Mouse (Mus musculus) stomach, embryonic 15.5 days (tissue): ENCODE measurements around the gene Dap. TPM values are rescaled to one million over a fixed set of nuclear protein-coding genes. Genes with fewer than 3 reads are reported as not detected.

Source experiments
- ATAC-seq: fragments of 200-750 bp; cut with Nextera tagmentation; 2 replicates; pipeline ENCODE4 v1.8.0; 2017; ENCODE audit warnings: low read depth, moderate number of reproducible peaks, moderate TSS enrichment; ENCODE audit not compliant: insufficient read depth, low FRiP score
- H3K27ac ChIP-seq: fragments of 300-500 bp; sonication (generic); 2 replicates; pipeline ENCODE4 v1.5.1; 2015; ENCODE audit warnings: mild to moderate bottlenecking, inconsistent platforms
- H3K27me3 ChIP-seq: fragments of 300-500 bp; sonication (generic); replicated peaks from 2 replicates; pipeline ENCODE4 v1.6.1; 2015; ENCODE audit warnings: inconsistent platforms
- H3K36me3 ChIP-seq: fragments of 300-500 bp; sonication (generic); 2 replicates; pipeline ENCODE4 v1.6.1; 2015; ENCODE audit warnings: inconsistent platforms
- H3K4me1 ChIP-seq: fragments of 300-500 bp; sonication (generic); 2 replicates; pipeline ENCODE4 v1.6.1; 2015; ENCODE audit warnings: inconsistent platforms
- H3K4me2 ChIP-seq: fragments of 300-500 bp; sonication (generic); 2 replicates; pipeline ENCODE4 v1.6.1; 2015; ENCODE audit warnings: mild to moderate bottlenecking, inconsistent platforms
- H3K4me3 ChIP-seq: fragments of 300-500 bp; sonication (generic); replicated peaks from 2 replicates; pipeline ENCODE4 v1.5.1; 2015; ENCODE audit warnings: inconsistent platforms
- H3K9ac ChIP-seq: fragments of 300-500 bp; sonication (generic); 2 replicates; pipeline ENCODE4 v1.6.1; 2015; ENCODE audit warnings: inconsistent platforms
- H3K9me3 ChIP-seq: fragments of 300-500 bp; sonication (generic); 2 replicates; pipeline ENCODE4 v1.6.1; 2016; ENCODE audit warnings: inconsistent platforms
- WGBS: fragments of 180-500 bp; shearing (Covaris S2); methylation state at CpG from one replicate; pipeline ENCODE4 v1.1.7; 2015; 5-methylcytosine and 5-hydroxymethylcytosine counted together
- polyA plus RNA-seq: library from polyadenylated mRNA; unstranded; fragments of >200 nt; fragmentation: Nextera tagmentation; extraction: Ambion mirVana; gene quantifications from 2 replicates; pipeline ENCODE4 v1.2.1, GENCODE M21; 2015

Gene Dap
- polyA plus RNA-seq: 112 and 130 TPM in 2 replicates

DNA sequence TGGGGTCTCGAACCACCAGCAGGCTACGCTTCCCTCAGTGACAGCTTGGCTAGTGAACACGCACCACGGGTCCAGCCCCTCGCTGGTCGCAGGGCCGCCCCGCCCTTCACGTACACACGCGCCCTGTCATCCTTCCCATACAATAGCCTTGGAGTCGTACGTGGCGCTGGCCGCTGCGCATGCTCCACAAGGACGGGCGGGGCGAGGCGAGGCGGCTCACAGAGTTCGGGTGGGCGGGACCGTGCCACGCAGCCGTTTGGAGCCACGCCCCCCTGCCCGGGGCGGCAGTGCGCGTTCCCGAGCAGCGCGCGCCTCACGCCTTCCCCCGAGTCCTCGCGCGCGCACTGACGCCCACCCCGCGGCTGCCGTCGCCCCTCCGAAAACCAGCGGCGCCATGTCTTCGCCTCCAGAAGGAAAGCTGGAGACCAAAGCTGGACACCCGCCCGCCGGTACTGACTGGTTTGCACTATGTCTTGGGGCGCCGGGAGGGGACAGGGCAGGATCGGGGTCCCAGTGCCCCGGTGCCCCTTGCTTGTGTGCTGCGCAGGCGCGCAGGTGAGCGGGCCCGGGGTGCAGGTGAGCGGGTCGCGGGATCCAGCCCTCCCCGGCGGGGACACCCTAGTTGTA, at the start of gene Dap:
Gene Dap (plus strand): TSS at position 180 of the 627 bp plus-strand sequence.
- peak; percentile 98 for ATAC-seq
- Histone ChIP-seq H3K36me3 (no peaks in the 10 kb centered on the region), H3K9ac (peak within 1 kb of the TSS; percentile 88), H3K9me3 (no peaks in the 10 kb centered on the region), H3K27me3 (no peaks in the 10 kb centered on the region), H3K4me1 (peaks cover 8% of the 10 kb centered on the region; the same call in 1 of the 2 replicates), H3K27ac (peak within 1 kb of the TSS; percentile 86), H3K4me3 (peak within 1 kb of the TSS; percentile 84), H3K4me2 (peak within 1 kb of the TSS; percentile 77)
- under 1% methylated on average over 66 of the region's 67 CpGs for WGBS

DNA sequence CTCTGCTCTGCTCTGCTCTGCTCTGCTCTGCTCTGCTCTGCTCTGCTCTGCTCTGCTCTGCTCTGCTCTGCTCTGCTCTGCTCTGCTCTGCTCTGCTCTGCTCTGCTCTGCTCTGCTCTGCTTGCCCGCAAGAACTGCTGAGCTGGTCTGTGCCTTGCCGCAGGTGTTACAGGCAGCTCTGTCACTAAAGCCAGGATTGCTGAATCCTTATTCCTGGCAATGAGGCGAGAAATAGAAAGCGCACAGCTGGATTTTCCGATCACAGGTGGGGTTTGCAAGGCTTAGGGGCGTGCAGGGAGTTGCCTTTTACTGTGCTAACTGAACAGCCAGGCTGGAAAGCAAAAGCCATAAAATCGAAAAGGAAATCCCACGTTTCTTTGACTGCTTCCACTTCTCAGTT, 47.5 kb upstream of the Dap start:
- H3K4me2 ChIP-seq: no peak overlapping the region
- WGBS: 38% methylated on average over 8 of the region's 8 CpGs
- H3K27ac ChIP-seq: no peak overlapping the region
- no peaks in the 10 kb centered on the region for H3K36me3 ChIP-seq
- no peaks in the 10 kb centered on the region for H3K9me3 ChIP-seq
- H3K9ac ChIP-seq: no peak overlapping the region
- H3K4me3 ChIP-seq: no peak overlapping the region
- H3K4me1 ChIP-seq: no peaks in the 10 kb centered on the region
- no peak for ATAC-seq
- no peaks in the 10 kb centered on the region for H3K27me3 ChIP-seq

DNA sequence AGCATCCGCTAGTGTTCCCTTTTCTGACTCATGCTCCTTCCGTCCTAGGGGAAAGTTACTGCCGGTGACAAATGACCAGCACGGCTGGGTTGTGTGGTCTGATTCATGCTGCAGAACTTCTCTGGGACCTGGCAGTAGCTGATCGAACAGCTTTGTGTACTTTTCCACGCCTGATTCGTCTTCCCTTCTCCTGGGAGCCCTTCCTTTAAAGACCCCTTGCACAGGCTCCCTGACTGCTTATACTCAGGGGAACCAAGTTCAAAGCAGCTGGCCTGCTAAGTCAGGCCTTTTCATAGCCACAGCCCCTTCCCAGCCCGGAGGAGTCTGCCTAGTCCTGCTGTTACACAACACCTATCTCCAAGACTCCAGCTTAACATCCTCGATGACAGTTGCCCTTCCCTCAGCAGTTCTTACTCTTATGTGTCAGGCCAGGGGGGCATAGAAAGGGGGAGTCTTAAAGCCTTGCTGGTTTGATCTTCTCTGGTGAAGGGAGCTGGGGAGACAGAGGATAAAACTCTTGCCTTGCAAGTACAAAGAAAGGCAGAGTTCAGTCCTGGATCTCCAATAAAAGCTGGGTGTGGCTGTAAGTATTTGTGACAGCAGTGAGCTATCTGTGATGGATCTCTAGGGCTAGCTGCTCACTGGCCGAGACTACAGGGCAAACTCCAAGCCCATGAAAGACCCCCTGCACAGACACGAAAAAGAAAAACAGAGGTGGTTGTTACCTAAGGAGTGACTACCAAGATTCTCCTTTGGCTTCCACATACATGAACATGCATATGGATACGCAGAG, 39.3 kb upstream of the Dap start:
- no peak overlapping the region for H3K27ac ChIP-seq
- ATAC-seq: no peak

DNA sequence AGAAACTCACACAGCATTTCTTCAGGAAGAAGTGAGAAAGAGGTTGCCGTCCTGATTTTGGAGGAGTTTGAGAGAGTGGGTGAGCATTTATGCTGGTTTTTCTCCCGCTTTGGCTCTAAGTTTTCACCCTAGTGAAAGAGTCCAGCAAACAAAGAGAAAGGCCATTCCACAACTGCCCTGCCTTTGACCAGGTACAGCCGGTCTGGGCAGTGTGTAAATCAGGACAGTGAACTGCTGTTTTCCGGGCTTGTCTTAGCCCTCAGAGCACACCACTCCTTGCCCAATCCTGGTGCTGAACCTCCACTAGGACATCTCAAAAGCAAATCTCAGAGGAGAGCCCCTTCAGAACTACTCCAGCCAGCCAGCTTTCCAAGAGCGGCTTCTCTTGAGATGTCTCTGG, 38.6 kb upstream of the Dap start:
- 74% methylated on average over 5 of the region's 5 CpGs for WGBS
- no peaks in the 10 kb centered on the region for H3K9me3 ChIP-seq
- H3K4me2 ChIP-seq: no peak overlapping the region
- no peak overlapping the region for H3K27ac ChIP-seq
- no peak overlapping the region for H3K4me3 ChIP-seq
- H3K36me3 ChIP-seq: no peaks in the 10 kb centered on the region
- H3K27me3 ChIP-seq: no peaks in the 10 kb centered on the region
- H3K9ac ChIP-seq: no peak overlapping the region
- no peak for ATAC-seq
- peaks cover 4% of the 10 kb centered on the region; the same call in 1 of the 2 replicates for H3K4me1 ChIP-seq

More for the DNA sequence above, 39.3 kb upstream of the Dap start:
- Histone ChIP-seq H3K27me3 (no peaks in the 10 kb centered on the region), H3K9ac (no peak overlapping the region), H3K4me1 (peaks cover 4% of the 10 kb centered on the region; the same call in 1 of the 2 replicates), H3K4me2 (no peak overlapping the region), H3K36me3 (no peaks in the 10 kb centered on the region), H3K4me3 (no peak overlapping the region), H3K9me3 (no peaks in the 10 kb centered on the region)
- 43% methylated on average over 12 of the region's 12 CpGs for WGBS

DNA sequence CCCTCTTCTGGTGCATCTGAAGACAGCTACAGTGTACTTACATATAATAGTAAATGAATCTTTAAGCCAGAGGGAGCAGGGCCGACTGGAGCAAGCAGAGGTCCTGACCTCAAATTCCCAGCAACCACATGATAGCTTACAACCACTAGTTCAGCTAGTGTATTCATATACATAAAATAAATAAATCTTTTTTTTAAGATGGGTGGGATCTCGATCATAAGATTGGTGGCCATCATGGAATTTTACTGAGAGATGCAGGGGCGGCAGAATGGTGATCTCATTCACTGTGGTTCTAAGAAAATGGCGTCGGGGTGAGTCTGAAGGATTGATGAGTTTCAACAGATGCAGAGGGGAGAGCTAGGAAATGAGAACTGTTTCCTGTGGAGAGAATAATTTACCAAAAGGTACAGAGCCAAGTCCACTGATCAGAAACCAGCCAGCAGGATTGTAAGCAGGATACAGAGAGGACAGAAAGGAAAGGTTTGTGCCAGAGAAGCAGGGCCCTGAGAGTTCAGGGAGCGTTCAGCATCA, 37.7 kb upstream of the Dap start:
- Histone ChIP-seq H3K27ac (no peak overlapping the region), H3K27me3 (no peaks in the 10 kb centered on the region), H3K4me2 (no peak overlapping the region), H3K4me1 (peaks cover 4% of the 10 kb centered on the region; the same call in 1 of the 2 replicates), H3K9ac (no peak overlapping the region), H3K4me3 (no peak overlapping the region), H3K9me3 (no peaks in the 10 kb centered on the region), H3K36me3 (no peaks in the 10 kb centered on the region)
- ATAC-seq: no peak
- WGBS: 64% methylated on average over 6 of the region's 6 CpGs

DNA sequence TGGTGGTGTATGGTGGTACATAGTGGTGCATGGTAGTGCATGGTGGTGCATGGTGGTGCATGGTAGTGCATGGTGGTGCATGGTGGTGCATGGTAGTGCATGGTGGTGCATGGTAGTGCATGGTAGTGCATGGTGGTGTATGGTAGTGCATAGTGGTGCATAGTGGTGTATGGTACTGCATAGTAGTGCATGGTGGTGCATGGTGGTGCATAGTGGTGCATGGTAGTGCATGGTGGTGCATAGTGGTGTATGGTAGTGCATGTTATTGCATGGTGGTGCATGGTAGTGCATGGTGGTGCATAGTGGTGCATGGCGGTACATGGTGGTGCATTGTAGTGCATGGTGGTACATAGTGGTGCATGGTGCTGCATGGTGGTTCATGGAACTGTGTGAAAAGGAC, 31.6 kb upstream of the Dap start:
- no peaks in the 10 kb centered on the region for H3K36me3 ChIP-seq
- H3K4me1 ChIP-seq: no peaks in the 10 kb centered on the region
- H3K27ac ChIP-seq: no peak overlapping the region
- ATAC-seq: no peak
- 97% methylated on average over 1 of the region's 1 CpGs for WGBS
- no peak overlapping the region for H3K4me3 ChIP-seq
- no peak overlapping the region for H3K4me2 ChIP-seq
- H3K9ac ChIP-seq: no peak overlapping the region
- H3K9me3 ChIP-seq: no peaks in the 10 kb centered on the region
- no peaks in the 10 kb centered on the region for H3K27me3 ChIP-seq

DNA sequence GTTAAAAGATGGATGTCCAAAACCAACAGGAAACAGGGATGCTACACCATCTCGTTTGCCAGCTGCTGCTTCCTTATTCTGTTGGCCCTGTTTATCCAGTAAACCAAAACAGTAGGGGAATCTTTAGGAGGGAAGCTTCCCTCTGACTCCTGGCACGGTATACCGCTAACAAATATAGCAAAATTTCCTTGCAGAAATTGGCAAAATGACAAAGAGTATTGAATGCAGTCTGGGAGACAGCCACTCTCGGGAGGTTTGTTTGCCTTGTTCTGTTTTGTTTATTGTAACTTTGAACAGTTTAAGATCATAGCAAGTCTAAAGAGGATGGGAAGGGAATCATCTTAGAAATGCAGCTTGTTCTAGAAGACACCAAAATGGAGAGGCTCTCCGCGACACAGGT, 28.3 kb upstream of the Dap start:
- no peaks in the 10 kb centered on the region for H3K4me1 ChIP-seq
- H3K36me3 ChIP-seq: no peaks in the 10 kb centered on the region
- no peaks in the 10 kb centered on the region for H3K9me3 ChIP-seq
- H3K9ac ChIP-seq: no peak overlapping the region
- H3K27ac ChIP-seq: no peak overlapping the region
- ATAC-seq: no peak
- no peak overlapping the region for H3K4me3 ChIP-seq
- 58% methylated on average over 6 of the region's 6 CpGs for WGBS
- no peaks in the 10 kb centered on the region for H3K27me3 ChIP-seq
- H3K4me2 ChIP-seq: no peak overlapping the region

DNA sequence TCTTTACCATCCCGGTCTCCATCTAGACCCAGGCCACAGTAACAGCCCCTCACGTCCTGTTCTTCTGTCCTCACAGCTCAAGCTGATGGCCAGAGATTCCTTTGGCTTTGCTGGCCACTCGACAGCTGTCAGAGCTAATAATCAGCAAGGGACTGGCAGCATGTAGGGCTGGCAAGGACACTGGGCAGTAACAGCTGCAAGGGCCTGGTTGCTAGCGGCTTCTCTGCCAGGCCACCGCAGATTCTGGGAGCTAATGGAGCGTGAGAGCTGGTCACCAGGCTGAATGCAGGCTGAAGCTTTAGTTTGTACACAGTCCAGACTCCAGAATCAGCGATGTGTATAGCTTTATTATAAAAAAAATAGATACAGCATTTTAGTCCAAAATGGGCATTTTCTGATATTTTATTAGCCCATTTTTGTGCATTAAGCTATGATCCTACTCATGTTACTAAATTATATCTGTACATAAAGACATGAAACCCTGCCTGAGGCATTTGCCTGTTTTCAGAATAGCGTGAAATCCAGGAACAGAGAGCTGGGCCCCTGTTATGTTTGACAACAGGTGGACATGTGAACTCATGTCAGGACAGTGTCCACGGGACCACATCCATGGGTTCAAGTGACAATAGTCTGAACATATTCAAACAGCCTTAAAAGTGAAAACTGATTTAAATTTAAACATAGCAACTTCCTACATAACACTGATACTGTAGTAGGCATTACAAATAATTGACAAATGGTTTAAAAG, 16.6 kb upstream of the Dap start:
- Histone ChIP-seq H3K4me2 (no peak overlapping the region), H3K4me3 (no peak overlapping the region), H3K27ac (no peak overlapping the region), H3K9me3 (no peaks in the 10 kb centered on the region), H3K9ac (no peak overlapping the region), H3K36me3 (no peaks in the 10 kb centered on the region), H3K4me1 (no peaks in the 10 kb centered on the region), H3K27me3 (no peaks in the 10 kb centered on the region)
- WGBS: 81% methylated on average over 9 of the region's 9 CpGs
- ATAC-seq: no peak

DNA sequence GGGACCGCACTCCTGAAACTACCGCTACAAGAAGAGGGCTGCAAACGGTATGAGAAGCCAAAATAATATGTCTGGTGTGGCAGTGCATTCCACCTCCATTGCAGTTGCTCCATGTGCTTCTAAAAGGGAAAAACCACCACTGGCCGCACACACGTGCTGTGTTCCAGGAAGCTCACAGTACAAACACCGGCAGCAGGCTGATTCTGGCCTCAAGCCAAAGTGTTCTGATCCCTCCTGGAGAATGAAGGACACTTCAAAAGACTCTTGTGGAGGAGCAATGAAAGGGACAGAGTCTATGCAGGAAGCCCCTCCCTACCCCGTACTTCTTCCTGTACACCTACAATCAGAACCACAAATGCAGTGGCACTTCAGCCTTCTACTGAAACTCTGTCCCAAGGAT, 12.2 kb upstream of the Dap start:
- Histone ChIP-seq H3K9me3 (no peaks in the 10 kb centered on the region), H3K27ac (no peak overlapping the region), H3K9ac (no peak overlapping the region), H3K4me2 (no peak overlapping the region), H3K27me3 (no peaks in the 10 kb centered on the region), H3K36me3 (no peaks in the 10 kb centered on the region), H3K4me3 (no peak overlapping the region), H3K4me1 (no peaks in the 10 kb centered on the region)
- ATAC-seq: peak; percentile 63; the same call in 1 of the 2 replicates
- WGBS: 60% methylated on average over 7 of the region's 7 CpGs

DNA sequence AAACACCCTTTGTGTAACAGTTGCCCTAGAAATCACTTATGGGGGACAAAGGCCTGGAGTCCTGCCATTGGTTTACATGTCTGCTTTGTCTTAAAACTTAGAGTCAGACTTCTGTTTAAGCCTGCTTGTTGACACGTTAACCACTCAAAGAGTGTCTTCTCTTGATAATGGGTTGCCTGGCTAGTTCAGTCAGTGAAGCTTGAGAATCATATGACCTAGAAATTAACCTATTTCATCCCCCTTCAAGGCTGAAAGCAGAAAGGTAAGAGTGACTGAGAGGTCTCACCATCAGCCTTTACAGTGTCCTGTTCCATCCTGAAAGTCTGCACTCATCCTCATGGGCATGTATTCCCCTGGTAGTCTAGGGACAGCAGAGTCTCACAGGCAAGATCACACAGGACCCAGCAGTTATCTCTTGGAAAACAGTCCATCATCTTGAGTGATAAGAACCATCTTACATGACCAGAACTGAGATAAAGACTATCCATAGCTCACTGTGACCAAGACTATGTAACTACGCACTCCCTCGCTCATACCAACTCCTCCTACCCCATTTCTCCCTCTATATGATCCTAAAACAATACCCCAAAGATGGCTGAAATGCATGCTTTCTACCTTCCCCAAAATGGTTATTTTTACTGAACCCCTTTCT, 10.4 kb upstream of the Dap start:
- no peak overlapping the region for H3K27ac ChIP-seq
- H3K36me3 ChIP-seq: no peaks in the 10 kb centered on the region
- no peak overlapping the region for H3K9ac ChIP-seq
- no peak overlapping the region for H3K4me2 ChIP-seq
- no peak overlapping the region for H3K4me3 ChIP-seq
- no peak for ATAC-seq
- no peaks in the 10 kb centered on the region for H3K4me1 ChIP-seq
- no peaks in the 10 kb centered on the region for H3K9me3 ChIP-seq
- WGBS: 86% methylated on average over 3 of the region's 3 CpGs
- H3K27me3 ChIP-seq: no peaks in the 10 kb centered on the region

DNA sequence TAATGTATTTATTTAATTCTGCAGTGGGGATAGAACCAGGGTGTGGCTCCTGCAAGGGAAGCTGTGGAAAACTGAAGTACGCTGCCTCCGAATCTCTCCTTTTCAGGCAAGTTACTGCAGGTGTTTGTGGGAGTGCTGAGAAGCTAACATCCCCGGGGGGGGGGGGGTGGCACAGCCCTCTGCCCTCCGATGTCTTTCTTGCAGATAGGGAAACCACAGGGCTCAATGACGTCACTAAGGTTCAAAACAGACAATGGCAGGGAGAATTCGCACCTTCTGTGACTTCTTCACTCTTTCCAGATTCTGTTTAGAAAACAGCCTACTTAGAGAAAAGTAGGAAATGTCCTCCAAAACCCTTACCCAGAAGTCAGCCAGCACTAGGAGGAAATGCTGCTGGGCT, 1.9 kb upstream of the Dap start:
- ATAC-seq: no peak
- no peak overlapping the region for H3K27ac ChIP-seq
- no peak overlapping the region for H3K9ac ChIP-seq
- 68% methylated on average over 6 of the region's 6 CpGs for WGBS
- H3K4me1 ChIP-seq: peaks cover 8% of the 10 kb centered on the region; the same call in 1 of the 2 replicates
- no peaks in the 10 kb centered on the region for H3K36me3 ChIP-seq
- H3K4me2 ChIP-seq: no peak overlapping the region
- no peaks in the 10 kb centered on the region for H3K27me3 ChIP-seq
- H3K9me3 ChIP-seq: no peaks in the 10 kb centered on the region
- H3K4me3 ChIP-seq: no peak overlapping the region
